Mouse (Mus musculus) hindbrain, embryonic 16.5 days (tissue): Measurements from ENCODE around the gene Pde4d. TPM values are rescaled to one million over a fixed set of nuclear protein-coding genes. Genes with fewer than 3 reads are reported as not detected.

ENCODE experiments used
- ATAC-seq: fragments of 200-750 bp; cut with Nextera tagmentation; 2 replicates; pipeline ENCODE4 v1.8.0; 2017; ENCODE audit warnings: moderate TSS enrichment, moderate library complexity
- H3K27ac ChIP-seq: fragments of 300-500 bp; sonication (generic); 2 replicates; pipeline ENCODE4 v1.5.1; 2014; ENCODE audit warnings: low read depth, mild to moderate bottlenecking, control low read depth, low read length, moderate library complexity
- H3K27me3 ChIP-seq: fragments of 300-500 bp; sonication (generic); replicated peaks from 2 replicates; pipeline ENCODE4 v1.6.1; 2014; ENCODE audit warnings: low read length; ENCODE audit not compliant: control insufficient read depth, insufficient read depth
- H3K36me3 ChIP-seq: fragments of 300-500 bp; sonication (generic); 2 replicates; pipeline ENCODE4 v1.6.1; 2014; ENCODE audit warnings: mild to moderate bottlenecking, low read length, moderate library complexity, mixed read lengths; ENCODE audit not compliant: control insufficient read depth, insufficient read depth
- H3K4me1 ChIP-seq: fragments of 300-500 bp; sonication (generic); 2 replicates; pipeline ENCODE4 v1.6.1; 2014; ENCODE audit warnings: low read depth, low read length; ENCODE audit not compliant: control insufficient read depth, insufficient read depth
- H3K4me2 ChIP-seq: fragments of 300-500 bp; sonication (generic); 2 replicates; pipeline ENCODE4 v1.6.1; 2014; ENCODE audit warnings: mild to moderate bottlenecking, low read length, control low read depth, moderate library complexity
- H3K4me3 ChIP-seq: fragments of 300-500 bp; sonication (generic); 2 replicates; pipeline ENCODE4 v1.5.1; 2014; ENCODE audit warnings: mild to moderate bottlenecking, low read length, control low read depth, moderate library complexity
- H3K9ac ChIP-seq: fragments of 300-500 bp; sonication (generic); 2 replicates; pipeline ENCODE4 v1.6.1; 2014; ENCODE audit warnings: low read depth, mild to moderate bottlenecking, control low read depth, low read length, moderate library complexity
- H3K9me3 ChIP-seq: fragments of 300-500 bp; sonication (generic); 2 replicates; pipeline ENCODE4 v1.6.1; 2014; ENCODE audit warnings: mild to moderate bottlenecking, low read length, moderate library complexity; ENCODE audit not compliant: control insufficient read depth
- WGBS: fragments of 180-500 bp; shearing (Covaris S2); extraction: QIAGEN DNeasy Blood & Tissue Kit; methylation state at CpG from one replicate; pipeline ENCODE4 v1.1.7; 2014; 5-methylcytosine and 5-hydroxymethylcytosine counted together
- polyA plus RNA-seq: library from polyadenylated mRNA; unstranded; fragments of >200 nt; fragmentation: Nextera tagmentation; extraction: Ambion mirVana; gene quantifications from 2 replicates; pipeline ENCODE4 v1.2.1, GENCODE M21; 2015

Pde4d gene
- polyA plus RNA-seq, 1 experiment from 2014 or later = 18.5 TPM

DNA sequence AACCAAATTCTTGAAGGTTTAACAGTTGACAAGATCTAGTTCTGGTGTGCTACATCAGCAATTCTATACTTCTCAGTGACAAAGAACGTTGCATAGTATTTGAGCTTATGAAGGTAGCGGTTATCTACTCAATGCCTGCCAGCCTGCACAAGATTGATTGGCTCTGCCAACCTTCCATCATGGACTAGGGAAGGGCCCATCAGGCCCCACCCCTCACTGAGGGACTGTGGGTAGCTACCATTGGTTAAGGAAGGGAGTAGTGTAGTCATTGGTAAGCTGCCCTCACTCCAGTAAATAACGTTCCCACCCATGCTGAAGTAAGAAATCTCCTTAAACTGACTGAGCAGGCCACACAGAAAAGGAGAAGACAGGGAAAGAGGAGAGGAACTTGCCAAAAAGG, 1378.2 kb downstream of the Pde4d start:
- no peaks in the 10 kb centered on the region for H3K9me3 ChIP-seq
- H3K4me3 ChIP-seq = no peak overlapping the region
- no peaks in the 10 kb centered on the region for H3K27me3 ChIP-seq
- no peak overlapping the region; the same call in 1 of the 2 replicates for H3K27ac ChIP-seq
- H3K36me3 ChIP-seq = no peaks in the 10 kb centered on the region
- H3K4me1 ChIP-seq = peaks cover 14% of the 10 kb centered on the region
- H3K9ac ChIP-seq = no peak overlapping the region
- ATAC-seq = no peak
- no peak overlapping the region for H3K4me2 ChIP-seq
- WGBS = 82% methylated on average over 3 of the region's 3 CpGs

DNA sequence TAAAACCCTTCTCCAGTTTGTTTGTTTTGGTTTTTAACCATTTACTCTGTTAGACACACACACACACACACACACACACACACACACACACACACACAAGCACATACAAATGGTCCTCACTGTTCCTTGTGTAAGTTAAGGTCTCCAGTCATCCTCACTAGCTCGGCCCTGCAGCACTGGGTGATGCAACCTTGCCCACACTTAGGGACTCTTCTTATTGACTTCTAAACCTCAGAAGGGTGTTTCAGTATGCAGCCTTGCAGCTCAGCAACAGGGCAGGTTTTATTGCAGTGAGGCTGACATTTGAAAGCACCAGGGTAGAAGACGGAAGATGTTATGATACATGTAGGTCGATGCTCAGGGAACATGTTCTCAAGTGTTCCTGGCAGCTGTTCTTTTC, 1379.7 kb downstream of the Pde4d start:
- Histone ChIP-seq H3K4me3 (no peak overlapping the region), H3K27me3 (no peaks in the 10 kb centered on the region), H3K4me2 (no peak overlapping the region), H3K27ac (no peak overlapping the region), H3K9ac (no peak overlapping the region), H3K4me1 (peaks cover 1% of the 10 kb centered on the region; the same call in 1 of the 2 replicates), H3K36me3 (no peaks in the 10 kb centered on the region), H3K9me3 (no peaks in the 10 kb centered on the region)
- no peak for ATAC-seq
- WGBS = 87% methylated on average over 3 of the region's 3 CpGs

DNA sequence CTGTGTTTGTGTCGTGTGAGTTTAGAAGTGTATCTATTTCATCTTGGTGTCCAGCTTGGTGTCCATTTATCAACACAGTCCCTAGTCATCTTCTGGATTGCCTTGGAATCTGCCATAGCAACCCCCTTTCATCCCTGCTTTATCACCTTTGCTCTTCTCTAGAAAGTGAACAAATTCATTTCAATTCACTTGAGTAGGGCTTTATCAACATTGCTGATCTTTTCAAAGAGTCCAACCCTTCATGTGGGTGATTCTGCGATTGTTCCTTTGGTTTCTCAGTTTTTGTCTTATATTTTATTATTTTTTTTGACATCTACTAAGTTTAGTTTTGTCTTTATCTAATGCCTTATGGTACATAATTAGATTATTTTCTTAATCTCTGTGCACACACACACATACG, 1385.2 kb downstream of the Pde4d start:
- H3K4me2 ChIP-seq = no peak overlapping the region
- no peak for ATAC-seq
- 86% methylated on average over 3 of the region's 3 CpGs for WGBS

DNA sequence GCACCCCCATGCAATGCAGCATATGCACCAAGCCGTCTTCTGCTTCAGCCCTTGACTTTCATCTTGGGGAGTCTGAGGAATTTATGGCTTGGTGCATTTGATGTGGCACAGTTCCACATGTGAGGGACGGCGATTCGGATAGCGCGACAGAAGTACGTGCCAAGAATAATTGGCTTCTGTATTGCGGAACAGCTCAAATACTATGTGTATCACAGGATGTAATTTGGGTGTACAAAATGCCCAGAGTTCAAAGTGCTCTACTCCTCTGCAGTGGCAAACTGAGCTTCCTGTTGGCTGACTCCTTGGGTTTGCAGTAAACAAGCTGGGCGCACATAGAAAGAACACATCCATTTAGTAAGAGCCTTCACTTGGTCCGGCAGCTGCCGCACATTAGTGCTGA, 1387.7 kb downstream of the Pde4d start:
- Histone ChIP-seq H3K27me3 (no peaks in the 10 kb centered on the region), H3K9me3 (no peaks in the 10 kb centered on the region), H3K4me2 (no peak overlapping the region), H3K4me1 (no peaks in the 10 kb centered on the region), H3K9ac (no peak overlapping the region), H3K4me3 (no peak overlapping the region), H3K27ac (no peak overlapping the region), H3K36me3 (no peaks in the 10 kb centered on the region)
- ATAC-seq = no peak
- WGBS = 76% methylated on average over 11 of the region's 11 CpGs

More for the DNA sequence above, 1385.2 kb downstream of the Pde4d start:
- Histone ChIP-seq H3K27me3 (no peaks in the 10 kb centered on the region), H3K27ac (no peak overlapping the region), H3K9ac (no peak overlapping the region), H3K4me3 (no peak overlapping the region), H3K36me3 (no peaks in the 10 kb centered on the region), H3K4me1 (no peaks in the 10 kb centered on the region), H3K9me3 (no peaks in the 10 kb centered on the region)

DNA sequence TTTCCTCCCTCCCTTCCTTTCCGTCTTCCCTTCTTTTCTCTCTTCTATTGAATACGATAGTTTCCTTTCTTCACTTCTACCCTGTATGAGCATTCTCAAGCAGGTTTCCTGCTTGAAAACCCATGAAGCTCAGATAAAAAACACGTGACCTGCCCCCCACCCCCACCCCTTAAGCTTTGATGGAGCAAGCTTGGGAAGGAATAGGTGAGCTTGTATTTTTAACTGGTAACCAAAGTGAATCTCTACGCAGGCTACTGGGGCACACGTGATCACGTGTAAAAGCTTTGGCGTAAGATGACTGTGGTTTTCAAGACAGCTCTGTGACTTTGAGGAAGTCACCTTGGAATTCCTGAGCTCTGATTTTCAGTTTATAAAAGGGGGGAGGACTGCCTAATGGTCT, 1388.2 kb downstream of the Pde4d start:
- Histone ChIP-seq H3K4me1 (no peaks in the 10 kb centered on the region), H3K9ac (no peak overlapping the region), H3K9me3 (no peaks in the 10 kb centered on the region), H3K36me3 (no peaks in the 10 kb centered on the region), H3K4me3 (no peak overlapping the region), H3K4me2 (no peak overlapping the region), H3K27me3 (no peaks in the 10 kb centered on the region), H3K27ac (no peak overlapping the region)
- ATAC-seq = no peak
- 90% methylated on average over 7 of the region's 7 CpGs for WGBS

DNA sequence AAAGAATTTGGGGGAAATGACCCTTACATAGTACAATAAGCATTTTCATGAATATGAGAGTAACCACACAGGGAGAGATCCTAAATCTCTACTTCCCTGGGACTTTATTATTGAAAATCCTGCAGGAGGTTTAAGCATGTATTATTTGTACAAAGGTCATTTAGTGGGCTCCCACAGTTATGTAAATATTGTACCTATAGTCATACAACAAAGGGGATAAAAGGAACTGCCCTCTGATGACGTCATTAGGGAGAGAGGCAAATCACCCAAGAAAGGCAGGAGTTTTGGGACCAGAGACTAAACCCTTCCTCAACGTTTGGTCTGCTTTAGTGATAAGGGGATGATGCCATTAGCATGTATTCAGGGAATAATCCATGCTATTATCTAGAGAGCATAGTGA, 1390.5 kb downstream of the Pde4d start:
- no peak overlapping the region for H3K4me2 ChIP-seq
- no peaks in the 10 kb centered on the region for H3K36me3 ChIP-seq
- H3K9me3 ChIP-seq = no peaks in the 10 kb centered on the region
- 12% methylated on average over 2 of the region's 2 CpGs for WGBS
- H3K4me1 ChIP-seq = no peaks in the 10 kb centered on the region
- H3K9ac ChIP-seq = no peak overlapping the region
- ATAC-seq = no peak
- no peaks in the 10 kb centered on the region for H3K27me3 ChIP-seq
- H3K27ac ChIP-seq = no peak overlapping the region
- no peak overlapping the region for H3K4me3 ChIP-seq

DNA sequence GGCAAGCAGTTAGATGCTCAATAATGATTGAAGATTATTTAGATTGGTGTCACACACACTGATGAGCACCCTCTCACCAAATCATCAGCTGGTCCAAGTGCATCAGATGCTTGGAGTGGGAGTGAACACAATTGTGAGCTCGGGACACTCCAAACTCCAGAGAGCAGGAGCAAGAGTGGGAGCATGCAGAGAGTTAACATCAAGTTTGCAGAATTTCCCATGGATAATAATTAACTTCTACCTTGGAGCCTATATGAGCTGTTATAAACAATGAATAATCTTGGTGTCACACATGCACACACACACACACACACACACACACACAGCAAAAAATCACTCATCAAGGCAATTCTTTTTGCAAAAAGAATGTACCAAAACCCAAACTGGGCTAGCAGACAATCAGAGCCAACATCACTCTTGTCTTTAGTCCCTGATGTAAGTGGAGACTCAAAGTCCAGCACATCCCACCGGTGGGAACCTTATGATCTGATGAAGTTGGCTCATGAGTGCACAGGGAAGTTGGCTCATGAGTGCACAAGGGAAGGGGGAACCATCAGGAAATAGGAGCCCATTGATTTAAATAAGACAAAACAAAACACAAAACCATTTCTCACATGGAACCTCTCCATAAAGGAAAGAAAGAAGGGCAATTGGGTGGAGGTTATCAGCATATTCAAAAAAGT, 1391.5 kb downstream of the Pde4d start:
- Histone ChIP-seq H3K4me2 (no peak overlapping the region), H3K36me3 (no peaks in the 10 kb centered on the region), H3K9ac (no peak overlapping the region), H3K27ac (no peak overlapping the region), H3K4me1 (no peaks in the 10 kb centered on the region), H3K9me3 (no peaks in the 10 kb centered on the region), H3K4me3 (no peak overlapping the region), H3K27me3 (no peaks in the 10 kb centered on the region)
- WGBS = 80% methylated on average over 2 of the region's 2 CpGs
- ATAC-seq = no peak

DNA sequence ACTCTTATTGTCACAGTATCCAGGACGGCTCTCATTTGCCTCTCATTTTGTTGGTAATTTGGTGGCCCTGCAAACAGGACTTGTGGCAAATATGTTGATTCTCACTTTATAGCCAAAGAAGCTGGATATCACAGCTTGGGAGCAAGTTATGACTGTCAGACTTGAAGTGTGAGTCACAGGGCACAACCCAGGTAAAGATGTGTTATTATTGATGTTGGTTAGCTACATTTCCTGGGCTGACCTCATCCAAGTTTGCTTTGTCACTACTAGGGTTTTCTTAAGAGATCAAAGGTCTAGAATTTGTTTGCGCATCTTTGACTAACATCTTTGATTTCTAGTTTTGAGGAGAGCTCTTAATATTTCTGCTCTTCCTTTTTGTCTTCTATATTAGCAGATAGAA, 1393.2 kb downstream of the Pde4d start:
- Histone ChIP-seq H3K4me1 (no peaks in the 10 kb centered on the region), H3K4me3 (no peak overlapping the region), H3K9ac (no peak overlapping the region), H3K9me3 (no peaks in the 10 kb centered on the region), H3K27ac (no peak overlapping the region), H3K36me3 (no peaks in the 10 kb centered on the region), H3K4me2 (no peak overlapping the region), H3K27me3 (no peaks in the 10 kb centered on the region)
- no peak for ATAC-seq
- 100% methylated on average over 2 of the region's 2 CpGs for WGBS

DNA sequence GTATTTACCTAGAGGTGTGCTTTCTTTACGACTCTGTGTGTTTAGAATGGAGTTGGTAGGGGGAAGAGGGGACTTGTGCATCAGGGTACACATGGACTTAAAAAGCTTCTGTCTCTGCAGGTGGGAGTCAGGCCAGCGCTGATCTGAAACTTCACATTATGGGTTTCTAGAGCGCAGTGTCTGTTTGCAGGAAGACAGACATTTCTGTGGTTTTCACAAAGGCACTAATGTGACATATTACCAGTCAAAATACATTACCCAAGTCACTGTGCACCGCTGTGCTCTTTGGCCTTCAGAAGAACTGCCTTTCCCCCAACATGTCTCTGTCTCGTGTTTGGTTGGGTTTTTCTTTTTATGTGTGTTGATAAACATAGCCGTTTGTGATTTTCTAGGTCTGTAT, 1395.1 kb downstream of the Pde4d start:
- H3K9me3 ChIP-seq = no peaks in the 10 kb centered on the region

DNA sequence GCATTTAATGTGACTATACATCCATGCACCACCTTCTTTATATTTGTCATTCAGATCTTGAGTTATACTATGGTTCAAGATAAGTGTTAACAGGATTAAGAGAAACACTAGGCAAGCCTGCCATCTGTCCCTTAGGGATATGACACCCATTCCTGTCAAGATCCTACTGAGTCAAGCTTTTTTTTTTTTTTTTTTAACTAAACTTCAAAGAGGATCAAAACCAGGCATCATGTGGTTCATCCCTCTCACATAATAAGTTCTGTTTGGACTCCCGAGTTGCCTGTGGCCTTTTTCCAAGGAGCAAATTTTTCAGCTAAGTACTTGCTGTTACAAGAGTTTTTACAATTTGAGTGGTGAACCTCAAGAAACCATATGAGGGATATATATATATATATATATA, 1414.1 kb downstream of the Pde4d start:
- no peak overlapping the region for H3K9ac ChIP-seq
- no peak overlapping the region for H3K27ac ChIP-seq
- H3K27me3 ChIP-seq = no peaks in the 10 kb centered on the region
- no peaks in the 10 kb centered on the region for H3K9me3 ChIP-seq
- no peak for ATAC-seq
- H3K4me3 ChIP-seq = no peak overlapping the region
- WGBS = 74% methylated on average over 1 of the region's 1 CpGs
- H3K4me1 ChIP-seq = no peaks in the 10 kb centered on the region
- H3K36me3 ChIP-seq = no peaks in the 10 kb centered on the region
- H3K4me2 ChIP-seq = no peak overlapping the region

More for the DNA sequence above, 1395.1 kb downstream of the Pde4d start:
- no peaks in the 10 kb centered on the region for H3K27me3 ChIP-seq
- H3K4me2 ChIP-seq = no peak overlapping the region
- no peak for ATAC-seq
- H3K9ac ChIP-seq = no peak overlapping the region
- H3K27ac ChIP-seq = no peak overlapping the region
- no peaks in the 10 kb centered on the region for H3K4me1 ChIP-seq
- WGBS = 92% methylated on average over 6 of the region's 6 CpGs
- H3K36me3 ChIP-seq = no peaks in the 10 kb centered on the region
- H3K4me3 ChIP-seq = no peak overlapping the region
